8 mouse cellular contexts compared by ENCODE assay signal in the genomic region with DNA sequence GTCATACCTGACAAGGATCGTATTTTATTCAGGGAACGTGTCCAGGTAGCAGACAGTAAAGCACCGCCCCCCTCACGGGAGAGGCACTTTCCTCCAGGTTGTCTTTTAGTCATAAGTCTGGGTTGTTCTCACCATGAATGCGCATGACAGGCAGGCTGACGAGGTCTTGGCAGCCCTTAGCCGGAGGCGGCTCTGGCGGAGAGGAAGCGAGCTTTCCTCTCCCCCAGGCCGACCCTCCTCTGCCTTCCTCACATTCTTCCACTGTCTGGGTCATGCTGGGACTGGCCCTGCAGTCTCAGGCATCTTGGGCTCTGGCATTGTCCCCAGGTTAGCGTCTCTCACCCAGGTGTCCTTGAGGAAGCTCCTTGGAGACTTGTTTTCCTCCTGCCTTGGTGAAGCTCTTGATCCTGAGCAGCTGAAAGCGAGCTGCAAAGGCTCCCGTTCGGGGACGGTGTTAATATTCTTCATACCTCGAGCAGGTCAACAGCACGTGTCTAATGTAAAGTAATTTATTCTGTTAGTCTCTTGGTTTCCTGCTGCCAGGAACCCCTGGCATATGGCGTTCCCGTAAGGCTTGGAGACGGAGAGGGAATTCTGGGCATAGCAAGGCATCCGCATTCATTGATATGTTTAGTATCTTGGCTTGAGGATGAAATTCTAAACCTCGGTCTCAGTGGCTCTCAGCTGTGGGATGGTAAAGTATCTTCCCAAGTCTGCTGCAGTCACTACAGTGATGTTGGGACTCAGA.
A peak's percentile ranks its signal among the peaks of the same experiment; 100 is the strongest.
DNase-seq lines count a peak whose midpoint lies in the region; ATAC-seq lines count a peak whose summit lies in the region.

No protein-coding gene starts in this region.

- H3K9me3 ChIP-seq in forebrain, embryonic 14.5 days (replicated peaks; ENCODE audit: control insufficient read depth, low read length), result no peaks in the 10 kb centered on the region
- H3K9me3 ChIP-seq in limb, embryonic 13.5 days, result no peaks in the 10 kb centered on the region

- H3K4me1 ChIP-seq in forebrain, embryonic 14.5 days (ENCODE audit: control insufficient read depth, insufficient read depth, low read length), result no peaks in the 10 kb centered on the region
- H3K4me1 ChIP-seq in limb, embryonic 13.5 days, result peaks cover 5% of the 10 kb centered on the region; the same call in 1 of the 2 replicates

- ATAC-seq in forebrain, embryonic 14.5 days, result peak; percentile 74; the same call in 1 of the 2 replicates
- ATAC-seq in limb, embryonic 13.5 days (ENCODE audit: low FRiP score, low read depth), result no peak; the same call in 1 of the 2 replicates
- no peak for ATAC-seq in erythroblast, adult 5-6 weeks (replicated peaks; ENCODE audit: low FRiP score, poor library complexity, severe bottlenecking)

- H3K4me3 ChIP-seq in forebrain, embryonic 14.5 days (ENCODE audit: low read depth, low read length), result no peak overlapping the region
- H3K4me3 ChIP-seq in limb, embryonic 13.5 days, result no peak overlapping the region

- H3K4me2 ChIP-seq in forebrain, embryonic 14.5 days (ENCODE audit: low read length), result peak overlapping the region; percentile 27; the same call in 1 of the 2 replicates
- peak overlapping the region; percentile 49 for H3K4me2 ChIP-seq in limb, embryonic 13.5 days (replicated peaks)

- DNase-seq in adrenal gland, postnatal 10 days, result peak; percentile 16
- no peak for DNase-seq in adrenal gland, postnatal 4 days (ENCODE audit: low spot score in 2 of 2)
- DNase-seq in left cerebral cortex, postnatal 36 days (ENCODE audit: low spot score in 2 of 2), result peak; percentile 10 to 21
- no peak for DNase-seq in left cerebral cortex, adult 18-20 months (ENCODE audit: low spot score in 2 of 2)
- peak; percentile 69 for DNase-seq in forebrain, embryonic 14.5 days (ENCODE audit: low spot score)
- peak; percentile 6 for DNase-seq in testis, postnatal 14 days (ENCODE audit: low spot score)

- H3K36me3 ChIP-seq in forebrain, embryonic 14.5 days (ENCODE audit: control insufficient read depth, insufficient read depth, low read length), result no peaks in the 10 kb centered on the region
- H3K36me3 ChIP-seq in limb, embryonic 13.5 days, result no peaks in the 10 kb centered on the region

- no peak overlapping the region for H3K9ac ChIP-seq in forebrain, embryonic 14.5 days (ENCODE audit: low read length)
- H3K9ac ChIP-seq in limb, embryonic 13.5 days, result 0 out of 2 replicates have a peak overlapping the region, but pooled peaks have one; percentile 9

- H3K27ac ChIP-seq in forebrain, embryonic 14.5 days (ENCODE audit: low read depth, low read length), result no peak overlapping the region
- H3K27ac ChIP-seq in limb, embryonic 13.5 days, result no peak overlapping the region

- 27% methylated on average over 23 of the region's 23 CpGs for WGBS in forebrain, embryonic 14.5 days
- WGBS in limb, embryonic 13.5 days, result 18% methylated on average over 23 of the region's 23 CpGs

- H3K27me3 ChIP-seq in forebrain, embryonic 14.5 days (replicated peaks; ENCODE audit: control insufficient read depth, insufficient read depth, low read length), result no peaks in the 10 kb centered on the region
- no peaks in the 10 kb centered on the region for H3K27me3 ChIP-seq in limb, embryonic 13.5 days

- intact Hi-C loops in left cerebral cortex, postnatal 36 days (cut with DNase I), result no loop called here

Comparison
In these comparisons a context has a peak if more than half of its experiments do, and no peak if none do; other contexts are left out.
1. DNase-seq: peak in adrenal gland, postnatal 10 days (single experiment), left cerebral cortex, postnatal 36 days (2 of 2), forebrain, embryonic 14.5 days (single experiment) and testis, postnatal 14 days (single experiment); none in adrenal gland, postnatal 4 days (0 of 2) and left cerebral cortex, adult 18-20 months (0 of 2).